Mouse (Mus musculus) adrenal gland, adult 8-10 months (tissue): Measurements from ENCODE around the gene Mdh2. TPM values are rescaled to one million over a fixed set of nuclear protein-coding genes. Genes with fewer than 3 reads are reported as not detected.
A peak's percentile ranks its signal among the peaks of the same experiment; 100 is the strongest.

Source experiments
- DNase-seq: peaks from one replicate; pipeline ENCODE4 v3.0.0; 2022
- total RNA-seq, 4 experiments: library from RNA; stranded (reverse); gene quantifications; 2 replicates each; pipeline ENCODE4 v1.2.4; 2022

Mdh2 gene
- 100 to 1,000 TPM; 310 to 438 (median 388) TPM for total RNA-seq

GRCm38 (mm10) chr5:135778471-135779445, at the start of gene Mdh2:
Gene Mdh2 (plus strand): TSS chr5:135778480.
- peak; percentile 100 for DNase-seq

- no peak for DNase-seq
These were observed 48.9 kb upstream of the Mdh2 start for GRCm38 (mm10) chr5:135729351-135729750.

- no peak for DNase-seq
These were observed 48.0 kb upstream of the Mdh2 start for GRCm38 (mm10) chr5:135730278-135730677.

GRCm38 (mm10) chr5:135730916-135731315, 47.4 kb upstream of the Mdh2 start:
- DNase-seq, result no peak

GRCm38 (mm10) chr5:135731322-135731721, 47.0 kb upstream of the Mdh2 start:
- no peak for DNase-seq

GRCm38 (mm10) chr5:135733071-135733470, 45.2 kb upstream of the Mdh2 start:
- no peak for DNase-seq

- no peak for DNase-seq
These were observed 44.1 kb upstream of the Mdh2 start for GRCm38 (mm10) chr5:135734057-135734680.

GRCm38 (mm10) chr5:135735741-135736140, 42.5 kb upstream of the Mdh2 start:
- no peak for DNase-seq

- DNase-seq, result no peak
These were observed 41.7 kb upstream of the Mdh2 start for GRCm38 (mm10) chr5:135736544-135736943.

- DNase-seq, result no peak
These were observed 41.1 kb upstream of the Mdh2 start for GRCm38 (mm10) chr5:135737154-135737553.

GRCm38 (mm10) chr5:135738266-135738665, 40.0 kb upstream of the Mdh2 start:
- no peak for DNase-seq

GRCm38 (mm10) chr5:135742156-135742555, 36.1 kb upstream of the Mdh2 start:
- DNase-seq, result no peak

GRCm38 (mm10) chr5:135742941-135743740, 35.1 kb upstream of the Mdh2 start:
- no peak for DNase-seq

- DNase-seq, result peak; percentile 94
These were observed 34.3 kb upstream of the Mdh2 start, which contains the start of gene Tmem120a for GRCm38 (mm10) chr5:135743741-135744609. Gene Tmem120a (minus strand): TSS chr5:135744448.

GRCm38 (mm10) chr5:135744742-135745141, 33.5 kb upstream of the Mdh2 start:
- DNase-seq, result no peak

- DNase-seq, result no peak
These were observed 27.2 kb upstream of the Mdh2 start for GRCm38 (mm10) chr5:135751041-135751440.

GRCm38 (mm10) chr5:135751595-135751994, 26.7 kb upstream of the Mdh2 start:
- no peak for DNase-seq

GRCm38 (mm10) chr5:135761881-135762280, 16.4 kb upstream of the Mdh2 start:
- DNase-seq, result no peak

- DNase-seq, result no peak
These were observed 14.8 kb upstream of the Mdh2 start for GRCm38 (mm10) chr5:135763526-135763925.

- no peak for DNase-seq
These were observed 13.3 kb upstream of the Mdh2 start for GRCm38 (mm10) chr5:135764971-135765370.

- DNase-seq, result no peak
These were observed 5.8 kb upstream of the Mdh2 start for GRCm38 (mm10) chr5:135772519-135772918.

GRCm38 (mm10) chr5:135776546-135776945, 1.7 kb upstream of the Mdh2 start:
- no peak for DNase-seq
